Mouse (Mus musculus): ENCODE data around the gene Xrcc1. TPM values are rescaled to one million over a fixed set of nuclear protein-coding genes. Genes with fewer than 3 reads are reported as not detected.

Xrcc1 gene
- polyA plus RNA-seq, 1 experiment from 2014 or later: 40.8 TPM

GRCm38 (mm10) chr7:24566206-24566605 lies 20.1 kb downstream of the Xrcc1 start:
- 79% methylated on average over 9 of the region's 9 CpGs for WGBS (ENCODE audit: insufficient replicate concordance)
- no peak overlapping the region for H3K27ac ChIP-seq (ENCODE audit: low read length)
- H3K4me1 ChIP-seq (ENCODE audit: control insufficient read depth, low read depth, low read length): no peaks in the 10 kb centered on the region
- ATAC-seq (ENCODE audit: low read depth): no peak
- H3K4me3 ChIP-seq (ENCODE audit: low read depth, low read length): no peak overlapping the region
- no peaks in the 10 kb centered on the region for H3K9me3 ChIP-seq (replicated peaks; ENCODE audit: control insufficient read depth, low read length)
- no peaks in the 10 kb centered on the region for H3K27me3 ChIP-seq (ENCODE audit: control insufficient read depth, insufficient read depth, low read depth, low read length)
- peaks cover 25% of the 10 kb centered on the region for H3K36me3 ChIP-seq (ENCODE audit: control insufficient read depth, insufficient read depth)
- no peak overlapping the region for H3K9ac ChIP-seq (ENCODE audit: low read depth, low read length)
- no peak overlapping the region for H3K4me2 ChIP-seq (ENCODE audit: low read depth, low read length)

GRCm38 (mm10) chr7:24568512-24568911 lies 22.4 kb downstream of the Xrcc1 start:
- Histone ChIP-seq H3K9me3 (replicated peaks; ENCODE audit: control insufficient read depth, low read length) (no peaks in the 10 kb centered on the region), H3K9ac (ENCODE audit: low read depth, low read length) (no peak overlapping the region), H3K4me1 (ENCODE audit: control insufficient read depth, low read depth, low read length) (peaks cover under 1% of the 10 kb centered on the region; the same call in 1 of the 2 replicates), H3K27me3 (ENCODE audit: control insufficient read depth, insufficient read depth, low read depth, low read length) (no peaks in the 10 kb centered on the region), H3K27ac (ENCODE audit: low read length) (no peak overlapping the region), H3K4me3 (ENCODE audit: low read depth, low read length) (no peak overlapping the region), H3K36me3 (ENCODE audit: control insufficient read depth, insufficient read depth) (peaks cover 22% of the 10 kb centered on the region), H3K4me2 (ENCODE audit: low read depth, low read length) (no peak overlapping the region)
- 79% methylated on average over 4 of the region's 4 CpGs for WGBS (ENCODE audit: insufficient replicate concordance)
- no peak for ATAC-seq (ENCODE audit: low read depth)

GRCm38 (mm10) chr7:24571071-24571470 lies 25.0 kb downstream of the Xrcc1 start:
- H3K36me3 ChIP-seq (ENCODE audit: control insufficient read depth, insufficient read depth): peaks cover 19% of the 10 kb centered on the region
- no peak overlapping the region for H3K4me3 ChIP-seq (ENCODE audit: low read depth, low read length)
- no peak overlapping the region for H3K27ac ChIP-seq (ENCODE audit: low read length)
- WGBS (ENCODE audit: insufficient replicate concordance): 61% methylated on average over 4 of the region's 4 CpGs
- no peak overlapping the region for H3K9ac ChIP-seq (ENCODE audit: low read depth, low read length)
- peaks cover 3% of the 10 kb centered on the region; the same call in 1 of the 2 replicates for H3K4me1 ChIP-seq (ENCODE audit: control insufficient read depth, low read depth, low read length)
- H3K9me3 ChIP-seq (replicated peaks; ENCODE audit: control insufficient read depth, low read length): no peaks in the 10 kb centered on the region
- no peaks in the 10 kb centered on the region for H3K27me3 ChIP-seq (ENCODE audit: control insufficient read depth, insufficient read depth, low read depth, low read length)
- H3K4me2 ChIP-seq (ENCODE audit: low read depth, low read length): no peak overlapping the region
- ATAC-seq (ENCODE audit: low read depth): no peak

- no peak for ATAC-seq (ENCODE audit: low read depth)
- Histone ChIP-seq H3K36me3 (ENCODE audit: control insufficient read depth, insufficient read depth) (peaks cover 6% of the 10 kb centered on the region), H3K4me1 (ENCODE audit: control insufficient read depth, low read depth, low read length) (peaks cover 3% of the 10 kb centered on the region; the same call in 1 of the 2 replicates), H3K27me3 (ENCODE audit: control insufficient read depth, insufficient read depth, low read depth, low read length) (no peaks in the 10 kb centered on the region), H3K9ac (ENCODE audit: low read depth, low read length) (no peak overlapping the region), H3K4me3 (ENCODE audit: low read depth, low read length) (no peak overlapping the region), H3K9me3 (replicated peaks; ENCODE audit: control insufficient read depth, low read length) (no peaks in the 10 kb centered on the region), H3K4me2 (ENCODE audit: low read depth, low read length) (no peak overlapping the region), H3K27ac (ENCODE audit: low read length) (no peak overlapping the region)
- WGBS (ENCODE audit: insufficient replicate concordance): 54% methylated on average over 5 of the region's 5 CpGs
These were observed 26.4 kb downstream of the Xrcc1 start for GRCm38 (mm10) chr7:24572455-24572854.

GRCm38 (mm10) chr7:24574224-24574796 lies 28.2 kb downstream of the Xrcc1 start:
- Histone ChIP-seq H3K27ac (ENCODE audit: low read length) (peak overlapping the region; percentile 7; the same call in 1 of the 2 replicates), H3K9me3 (replicated peaks; ENCODE audit: control insufficient read depth, low read length) (no peaks in the 10 kb centered on the region), H3K27me3 (ENCODE audit: control insufficient read depth, insufficient read depth, low read depth, low read length) (no peaks in the 10 kb centered on the region), H3K36me3 (ENCODE audit: control insufficient read depth, insufficient read depth) (no peaks in the 10 kb centered on the region), H3K4me2 (ENCODE audit: low read depth, low read length) (no peak overlapping the region), H3K4me1 (ENCODE audit: control insufficient read depth, low read depth, low read length) (peaks cover 3% of the 10 kb centered on the region; the same call in 1 of the 2 replicates), H3K4me3 (ENCODE audit: low read depth, low read length) (no peak overlapping the region), H3K9ac (ENCODE audit: low read depth, low read length) (no peak overlapping the region)
- 52% methylated on average over 12 of the region's 12 CpGs for WGBS (ENCODE audit: insufficient replicate concordance)
- ATAC-seq (ENCODE audit: low read depth): peak; percentile 83

GRCm38 (mm10) chr7:24577811-24578210 lies 31.7 kb downstream of the Xrcc1 start:
- no peaks in the 10 kb centered on the region for H3K36me3 ChIP-seq (ENCODE audit: control insufficient read depth, insufficient read depth)
- no peak overlapping the region for H3K27ac ChIP-seq (ENCODE audit: low read length)
- H3K4me1 ChIP-seq (ENCODE audit: control insufficient read depth, low read depth, low read length): peaks cover 3% of the 10 kb centered on the region; the same call in 1 of the 2 replicates
- H3K4me2 ChIP-seq (ENCODE audit: low read depth, low read length): no peak overlapping the region
- H3K9me3 ChIP-seq (replicated peaks; ENCODE audit: control insufficient read depth, low read length): no peaks in the 10 kb centered on the region
- no peak for ATAC-seq (ENCODE audit: low read depth)
- H3K9ac ChIP-seq (ENCODE audit: low read depth, low read length): no peak overlapping the region
- H3K27me3 ChIP-seq (ENCODE audit: control insufficient read depth, insufficient read depth, low read depth, low read length): no peaks in the 10 kb centered on the region
- WGBS (ENCODE audit: insufficient replicate concordance): 81% methylated on average over 10 of the region's 10 CpGs
- no peak overlapping the region for H3K4me3 ChIP-seq (ENCODE audit: low read depth, low read length)

- Histone ChIP-seq H3K4me1 (ENCODE audit: control insufficient read depth, low read depth, low read length) (peaks cover 7% of the 10 kb centered on the region), H3K4me3 (ENCODE audit: low read depth, low read length) (no peak overlapping the region), H3K36me3 (ENCODE audit: control insufficient read depth, insufficient read depth) (no peaks in the 10 kb centered on the region), H3K27ac (ENCODE audit: low read length) (no peak overlapping the region), H3K4me2 (ENCODE audit: low read depth, low read length) (no peak overlapping the region), H3K9ac (ENCODE audit: low read depth, low read length) (no peak overlapping the region), H3K27me3 (ENCODE audit: control insufficient read depth, insufficient read depth, low read depth, low read length) (peaks cover 20% of the 10 kb centered on the region), H3K9me3 (replicated peaks; ENCODE audit: control insufficient read depth, low read length) (no peaks in the 10 kb centered on the region; the same call in 1 of the 2 replicates)
- no peak for ATAC-seq (ENCODE audit: low read depth)
- WGBS (ENCODE audit: insufficient replicate concordance): 79% methylated on average over 6 of the region's 6 CpGs
These were observed 38.8 kb downstream of the Xrcc1 start for GRCm38 (mm10) chr7:24584876-24585275.

GRCm38 (mm10) chr7:24585995-24586394 lies 39.9 kb downstream of the Xrcc1 start:
- no peaks in the 10 kb centered on the region; the same call in 1 of the 2 replicates for H3K9me3 ChIP-seq (replicated peaks; ENCODE audit: control insufficient read depth, low read length)
- no peak overlapping the region for H3K4me3 ChIP-seq (ENCODE audit: low read depth, low read length)
- ATAC-seq (ENCODE audit: low read depth): no peak
- H3K4me2 ChIP-seq (ENCODE audit: low read depth, low read length): no peak overlapping the region
- H3K27me3 ChIP-seq (ENCODE audit: control insufficient read depth, insufficient read depth, low read depth, low read length): peaks cover 20% of the 10 kb centered on the region
- 56% methylated on average over 11 of the region's 16 CpGs for WGBS (ENCODE audit: insufficient replicate concordance)
- H3K27ac ChIP-seq (ENCODE audit: low read length): no peak overlapping the region
- H3K36me3 ChIP-seq (ENCODE audit: control insufficient read depth, insufficient read depth): no peaks in the 10 kb centered on the region
- H3K4me1 ChIP-seq (ENCODE audit: control insufficient read depth, low read depth, low read length): peaks cover 7% of the 10 kb centered on the region
- H3K9ac ChIP-seq (ENCODE audit: low read depth, low read length): no peak overlapping the region

- H3K4me2 ChIP-seq (ENCODE audit: low read depth, low read length): peak overlapping the region; percentile 60
- H3K4me1 ChIP-seq (ENCODE audit: control insufficient read depth, low read depth, low read length): peaks cover 13% of the 10 kb centered on the region
- peaks cover 20% of the 10 kb centered on the region for H3K27me3 ChIP-seq (ENCODE audit: control insufficient read depth, insufficient read depth, low read depth, low read length)
- H3K9ac ChIP-seq (ENCODE audit: low read depth, low read length): no peak overlapping the region
- H3K9me3 ChIP-seq (replicated peaks; ENCODE audit: control insufficient read depth, low read length): no peaks in the 10 kb centered on the region; the same call in 1 of the 2 replicates
- H3K4me3 ChIP-seq (ENCODE audit: low read depth, low read length): peak overlapping the region; percentile 47; the same call in 1 of the 2 replicates
- 11% methylated on average over 8 of the region's 8 CpGs for WGBS (ENCODE audit: insufficient replicate concordance)
- peak; percentile 60 for ATAC-seq (ENCODE audit: low read depth)
- no peaks in the 10 kb centered on the region for H3K36me3 ChIP-seq (ENCODE audit: control insufficient read depth, insufficient read depth)
- no peak overlapping the region for H3K27ac ChIP-seq (ENCODE audit: low read length)
These were observed 40.7 kb downstream of the Xrcc1 start for GRCm38 (mm10) chr7:24586828-24587227.
